Mouse (Mus musculus) C2C12 (cell line): ENCODE data around the gene Rab31. TPM values are rescaled to one million over a fixed set of nuclear protein-coding genes. Genes with fewer than 3 reads are reported as not detected.

ENCODE experiments used
- H3K27me3 ChIP-seq: one replicate; pipeline ENCODE4 v1.6.1; 2011; ENCODE audit not compliant: control insufficient read depth, insufficient read depth, insufficient read length
- H3K36me3 ChIP-seq: one replicate; pipeline ENCODE4 v1.6.1; 2011; ENCODE audit not compliant: control insufficient read depth, insufficient read depth
- H3K4me3 ChIP-seq: one replicate; pipeline ENCODE4 v1.5.1; 2011; ENCODE audit warnings: mild to moderate bottlenecking, control low read depth; ENCODE audit not compliant: poor library complexity, insufficient read depth, severe bottlenecking
- H3K79me2 ChIP-seq: one replicate; pipeline ENCODE4 v1.6.1; 2011; ENCODE audit not compliant: control insufficient read depth, insufficient read depth
- H3K79me3 ChIP-seq: one replicate; pipeline ENCODE4 v1.6.1; 2011; ENCODE audit warnings: low read depth, control low read depth
- H3ac ChIP-seq: one replicate; pipeline ENCODE3; 2011; ENCODE audit warnings: low read depth; ENCODE audit not compliant: control insufficient read depth, insufficient read length
- CEBPB ChIP-seq: IDR thresholded peaks from one replicate; pipeline ENCODE4 v1.6.1; 2011; ENCODE audit warnings: low read depth, mild to moderate bottlenecking, control low read depth, moderate library complexity
- CTCF ChIP-seq: IDR thresholded peaks from one replicate; pipeline ENCODE4 v1.5.1; 2011; ENCODE audit not compliant: control insufficient read depth, insufficient read depth, insufficient read length
- FOSL1 ChIP-seq: IDR thresholded peaks from one replicate; pipeline ENCODE4 v1.8.0; 2011; ENCODE audit warnings: mild to moderate bottlenecking, low read length; ENCODE audit not compliant: poor library complexity, insufficient read depth, severe bottlenecking
- MAX ChIP-seq: IDR thresholded peaks from one replicate; pipeline ENCODE4 v1.6.1; 2011; ENCODE audit warnings: mild to moderate bottlenecking, control low read depth
- MYOD1 ChIP-seq: IDR thresholded peaks from one replicate; pipeline ENCODE4 v1.6.1; 2011; ENCODE audit warnings: low read depth; ENCODE audit not compliant: control insufficient read depth, insufficient read length
- MYOG ChIP-seq: IDR thresholded peaks from one replicate; pipeline ENCODE4 v1.6.1; 2011; ENCODE audit not compliant: control insufficient read depth, insufficient read length; ENCODE audit errors: extremely low read depth
- USF1 ChIP-seq: IDR thresholded peaks from one replicate; pipeline ENCODE4 v1.6.1; 2011; ENCODE audit warnings: low read depth, mild to moderate bottlenecking, control low read depth, moderate library complexity
- polyA plus RNA-seq: library from polyadenylated mRNA; unstranded; fragments of >200 nt; fragmentation: generic; extraction: Trizol; gene quantifications from one replicate; pipeline ENCODE4 v1.2.1, GENCODE M21; 2012; ENCODE audit warnings: missing spikeins

Rab31 gene
- polyA plus RNA-seq, 1 experiment = 144 TPM

DNA sequence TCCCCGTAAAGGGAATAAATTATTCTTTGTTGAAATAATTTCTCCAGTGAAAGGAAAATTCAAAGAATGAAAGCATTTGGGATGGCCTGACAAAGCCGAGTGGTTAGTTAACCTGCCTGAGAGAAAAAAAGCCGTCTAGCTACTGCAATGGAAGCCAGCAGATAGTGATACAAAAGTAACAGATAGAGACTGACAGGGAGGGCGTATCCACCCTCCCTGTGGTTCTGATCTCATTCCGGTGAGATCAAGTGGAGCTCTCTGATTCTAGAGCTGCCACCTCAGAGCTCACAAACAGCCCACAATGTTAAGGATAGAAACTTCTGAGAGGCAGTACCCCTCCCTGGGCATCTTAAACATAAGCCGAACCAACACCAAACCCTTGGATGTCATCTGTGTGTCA is 23.6 kb downstream of the Rab31 start:
- Histone ChIP-seq H3K79me2 (peaks cover 100% of the 10 kb centered on the region), H3K79me3 (peaks cover 93% of the 10 kb centered on the region), H3ac (no peak overlapping the region), H3K4me3 (no peak overlapping the region), H3K27me3 (no peaks in the 10 kb centered on the region), H3K36me3 (peaks cover 50% of the 10 kb centered on the region)
- TF ChIP-seq MYOG (no peak), CEBPB (no peak), MYOD1 (no peak), FOSL1 (no peak), MAX (no peak), CTCF (no peak), USF1 (no peak)

GRCm38 (mm10) chr17:65746314-65746713 is 26.2 kb downstream of the Rab31 start:
- peaks cover 94% of the 10 kb centered on the region for H3K79me3 ChIP-seq
- TF ChIP-seq MAX (no peak), MYOG (no peak), CEBPB (no peak), USF1 (no peak), CTCF (no peak), FOSL1 (no peak), MYOD1 (no peak)
- H3K4me3 ChIP-seq = no peak overlapping the region
- H3K27me3 ChIP-seq = no peaks in the 10 kb centered on the region
- H3K36me3 ChIP-seq = peaks cover 63% of the 10 kb centered on the region
- peaks cover 100% of the 10 kb centered on the region for H3K79me2 ChIP-seq
- H3ac ChIP-seq = no peak overlapping the region

GRCm38 (mm10) chr17:65743664-65744330 is 28.8 kb downstream of the Rab31 start:
- no peak overlapping the region for H3ac ChIP-seq
- peaks cover 100% of the 10 kb centered on the region for H3K79me2 ChIP-seq
- no peaks in the 10 kb centered on the region for H3K27me3 ChIP-seq
- no peak for TF ChIP-seq CTCF
- no peak for TF ChIP-seq FOSL1
- H3K4me3 ChIP-seq = no peak overlapping the region
- H3K36me3 ChIP-seq = peaks cover 65% of the 10 kb centered on the region
- H3K79me3 ChIP-seq = peaks cover 92% of the 10 kb centered on the region

GRCm38 (mm10) chr17:65742969-65743368 is 29.6 kb downstream of the Rab31 start:
- no peak for TF ChIP-seq USF1
- no peak for TF ChIP-seq CEBPB
- no peak for TF ChIP-seq MYOG
- no peak for TF ChIP-seq CTCF
- no peak for TF ChIP-seq MYOD1
- no peak for TF ChIP-seq FOSL1
- TF ChIP-seq MAX = no peak
- peaks cover 97% of the 10 kb centered on the region for H3K79me2 ChIP-seq
- no peak overlapping the region for H3ac ChIP-seq
- peaks cover 57% of the 10 kb centered on the region for H3K36me3 ChIP-seq
- no peaks in the 10 kb centered on the region for H3K27me3 ChIP-seq
- peaks cover 85% of the 10 kb centered on the region for H3K79me3 ChIP-seq
- H3K4me3 ChIP-seq = no peak overlapping the region

DNA sequence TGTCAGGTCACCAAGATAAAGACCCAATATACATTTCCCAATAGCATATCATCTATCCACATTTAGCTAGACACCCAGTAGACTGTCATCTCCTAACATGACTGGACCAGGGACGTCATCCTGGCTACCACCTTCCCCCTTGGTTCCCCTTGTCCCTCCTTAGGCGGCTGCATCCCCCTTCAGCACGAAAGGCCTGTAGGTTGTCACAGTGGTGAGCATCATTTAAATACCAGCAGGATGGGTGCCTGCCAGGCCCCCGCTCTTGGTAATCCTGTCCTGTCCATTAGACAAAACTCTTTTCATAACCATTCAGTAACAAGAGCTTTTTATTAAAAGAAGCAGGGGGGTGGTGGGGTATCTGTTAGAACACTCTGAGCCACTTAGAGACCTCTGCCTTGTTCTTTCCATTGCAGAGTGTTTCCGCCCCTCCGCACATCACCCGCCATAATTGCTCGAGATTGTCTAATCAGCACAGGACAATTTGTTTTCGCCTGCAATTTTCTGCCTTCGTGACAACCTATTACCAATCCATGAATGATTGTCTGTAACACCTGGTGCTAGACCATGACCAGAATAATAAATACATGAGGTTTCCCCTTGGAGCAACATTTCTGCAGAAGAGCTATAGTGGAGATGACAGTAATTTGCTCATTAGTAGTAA is 30.2 kb downstream of the Rab31 start:
- Histone ChIP-seq H3K79me3 (peaks cover 79% of the 10 kb centered on the region), H3K4me3 (no peak overlapping the region), H3K27me3 (no peaks in the 10 kb centered on the region), H3K79me2 (peaks cover 91% of the 10 kb centered on the region), H3K36me3 (peaks cover 54% of the 10 kb centered on the region), H3ac (no peak overlapping the region)
- no peak for TF ChIP-seq USF1
- TF ChIP-seq MYOD1 = no peak
- TF ChIP-seq MAX = no peak
- no peak for TF ChIP-seq MYOG

- H3ac ChIP-seq = no peak overlapping the region
These were observed 31.0 kb downstream of the Rab31 start for GRCm38 (mm10) chr17:65741565-65741964.

More at GRCm38 (mm10) chr17:65741565-65741964, 31.0 kb downstream of the Rab31 start:
- Histone ChIP-seq H3K79me2 (peaks cover 87% of the 10 kb centered on the region), H3K36me3 (peaks cover 54% of the 10 kb centered on the region), H3K27me3 (no peaks in the 10 kb centered on the region), H3K4me3 (no peak overlapping the region), H3K79me3 (peaks cover 71% of the 10 kb centered on the region)
- TF ChIP-seq CTCF (no peak), MAX (no peak), CEBPB (no peak), FOSL1 (no peak), USF1 (no peak), MYOG (no peak), MYOD1 (no peak)
